Mouse (Mus musculus) c-Kit-negative CD71-positive TER-119-positive erythroid progenitor cells, embryonic 14.5 days (primary cell): ENCODE data around the gene Cnrip1.

Experiments used
- DNase-seq: peaks from one replicate; pipeline ENCODE4 v3.0.0-alpha.2; 2013; ENCODE audit warnings: low read depth, low spot score

Gene Cnrip1

GRCm38 (mm10) chr11:17107359-17107758, 56.0 kb downstream of the Cnrip1 start:
- DNase-seq: no peak

DNA sequence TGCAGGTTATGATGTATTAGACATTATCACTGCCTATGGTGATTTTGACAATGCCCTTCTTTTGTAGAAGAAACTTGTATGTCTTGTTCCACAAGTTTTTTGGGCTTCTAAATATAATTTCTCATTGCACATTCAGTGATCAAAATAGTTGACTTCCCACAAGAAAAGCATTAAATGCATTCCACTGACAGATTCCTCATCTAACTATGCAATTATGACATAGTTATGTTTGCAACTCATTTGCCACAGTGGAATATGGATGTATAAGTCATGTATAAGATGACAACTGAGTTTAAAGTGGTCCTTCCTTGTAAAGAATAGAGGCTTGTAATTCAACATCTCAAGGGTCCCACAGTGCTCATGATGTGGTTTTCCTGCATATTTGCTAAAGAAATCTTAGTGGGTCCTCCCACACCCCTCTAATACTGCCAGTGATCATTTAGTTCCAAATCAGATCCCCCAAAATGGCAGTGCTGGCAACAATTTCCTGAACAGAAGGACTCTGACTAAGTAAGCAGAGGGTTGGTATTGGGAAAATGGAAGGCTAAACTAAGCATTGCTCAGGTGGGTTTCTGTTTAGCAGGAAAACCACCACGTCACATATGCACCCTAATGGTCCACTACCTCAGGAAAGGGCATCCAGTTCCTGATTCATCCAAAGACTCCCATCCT, 61.2 kb downstream of the Cnrip1 start:
- DNase-seq: no peak

- DNase-seq: no peak
Measured at GRCm38 (mm10) chr11:17126418-17126817, 75.0 kb downstream of the Cnrip1 start.
